Mouse (Mus musculus) embryo, embryonic 9.5 days (tissue): Measurements from ENCODE around the gene Stard13.

Source experiments
- DNase-seq: peaks from one replicate; pipeline ENCODE4 v3.0.0-alpha.2; 2017; ENCODE audit errors: extremely low spot score

Stard13 gene

GRCm38 (mm10) chr5:151059772-151060171, 173.9 kb downstream of the Stard13 start:
- DNase-seq: no peak

- DNase-seq: no peak
Observed at GRCm38 (mm10) chr5:151059352-151059751, 174.3 kb downstream of the Stard13 start.

- DNase-seq: no peak
Observed at GRCm38 (mm10) chr5:151057716-151058115, 175.9 kb downstream of the Stard13 start.

GRCm38 (mm10) chr5:151056920-151057294, 176.7 kb downstream of the Stard13 start:
- peak; percentile 26 for DNase-seq

GRCm38 (mm10) chr5:151056255-151056919, 177.2 kb downstream of the Stard13 start:
- no peak for DNase-seq

- no peak for DNase-seq
Observed at GRCm38 (mm10) chr5:151055426-151056090, 178.1 kb downstream of the Stard13 start.

- DNase-seq: no peak
Observed at GRCm38 (mm10) chr5:151054743-151055114, 178.9 kb downstream of the Stard13 start.

- peak; percentile 47 for DNase-seq
Observed at GRCm38 (mm10) chr5:151054100-151054742, 179.4 kb downstream of the Stard13 start.

GRCm38 (mm10) chr5:151053190-151053589, 180.4 kb downstream of the Stard13 start:
- no peak for DNase-seq

GRCm38 (mm10) chr5:151052331-151052730, 181.3 kb downstream of the Stard13 start:
- DNase-seq: no peak

GRCm38 (mm10) chr5:151047488-151047887, 186.1 kb downstream of the Stard13 start:
- DNase-seq: no peak

GRCm38 (mm10) chr5:151046917-151047316, 186.7 kb downstream of the Stard13 start:
- no peak for DNase-seq

- DNase-seq: no peak
Observed at GRCm38 (mm10) chr5:151046131-151046530, 187.5 kb downstream of the Stard13 start.

- DNase-seq: no peak
Observed at GRCm38 (mm10) chr5:151042911-151043310, 190.7 kb downstream of the Stard13 start.

GRCm38 (mm10) chr5:151037871-151038270, 195.8 kb downstream of the Stard13 start:
- no peak for DNase-seq

- no peak for DNase-seq
Observed at GRCm38 (mm10) chr5:151034715-151035512, 198.7 kb downstream of the Stard13 start.

- no peak for DNase-seq
Observed at GRCm38 (mm10) chr5:151028906-151029305, 204.7 kb downstream of the Stard13 start.

- peak; percentile 15 for DNase-seq
Observed at GRCm38 (mm10) chr5:151027171-151027570, 206.5 kb downstream of the Stard13 start.

GRCm38 (mm10) chr5:151026069-151026468, 207.6 kb downstream of the Stard13 start:
- no peak for DNase-seq

GRCm38 (mm10) chr5:151024483-151024882, 209.2 kb downstream of the Stard13 start:
- no peak for DNase-seq

- peak; percentile 55 for DNase-seq
Observed at GRCm38 (mm10) chr5:151023461-151023860, 210.2 kb downstream of the Stard13 start.

- DNase-seq: no peak
Observed at GRCm38 (mm10) chr5:151022939-151023338, 210.7 kb downstream of the Stard13 start.
